Mouse (Mus musculus): ENCODE data around the gene Sec1. TPM values are rescaled to one million over a fixed set of nuclear protein-coding genes. Genes with fewer than 3 reads are reported as not detected.

Sec1 gene
- polyA plus RNA-seq, 1 experiment from 2014 or later = 0.34 TPM

- no peak overlapping the region for H3K9ac ChIP-seq
- 71% methylated on average over 17 of the region's 17 CpGs for WGBS
- ATAC-seq (replicated peaks) = no peak
- peaks cover 32% of the 10 kb centered on the region for H3K4me1 ChIP-seq
- H3K36me3 ChIP-seq (replicated peaks) = peaks cover 2% of the 10 kb centered on the region; the same call in 1 of the 2 replicates
- H3K9me3 ChIP-seq = no peaks in the 10 kb centered on the region
- no peak overlapping the region for H3K4me3 ChIP-seq
- no peak overlapping the region for H3K27ac ChIP-seq
- no peaks in the 10 kb centered on the region; the same call in 1 of the 2 replicates for H3K27me3 ChIP-seq (replicated peaks)
- no peak overlapping the region for H3K4me2 ChIP-seq
These were observed 52.7 kb downstream of the Sec1 start for GRCm38 (mm10) chr7:45641391-45642040.

GRCm38 (mm10) chr7:45640191-45640957 lies 53.8 kb downstream of the Sec1 start:
- Histone ChIP-seq H3K27me3 (replicated peaks) (no peaks in the 10 kb centered on the region; the same call in 1 of the 2 replicates), H3K4me1 (peaks cover 32% of the 10 kb centered on the region), H3K4me2 (no peak overlapping the region), H3K4me3 (no peak overlapping the region), H3K9me3 (no peaks in the 10 kb centered on the region), H3K36me3 (replicated peaks) (peaks cover 8% of the 10 kb centered on the region; the same call in 1 of the 2 replicates), H3K27ac (no peak overlapping the region), H3K9ac (no peak overlapping the region)
- WGBS = 74% methylated on average over 19 of the region's 19 CpGs
- ATAC-seq (replicated peaks) = no peak

GRCm38 (mm10) chr7:45639561-45640027 lies 54.6 kb downstream of the Sec1 start, which contains the start of gene Mamstr:
TSS of gene Mamstr (plus strand) at chr7:45639977.
- Histone ChIP-seq H3K27ac (no peak within 1 kb of the TSS), H3K4me2 (no peak within 1 kb of the TSS), H3K9ac (no peak within 1 kb of the TSS), H3K4me3 (no peak within 1 kb of the TSS), H3K27me3 (replicated peaks) (no peaks in the 10 kb centered on the region; the same call in 1 of the 2 replicates), H3K36me3 (replicated peaks) (peaks cover 8% of the 10 kb centered on the region; the same call in 1 of the 2 replicates), H3K4me1 (peaks cover 27% of the 10 kb centered on the region), H3K9me3 (no peaks in the 10 kb centered on the region)
- no peak for ATAC-seq (replicated peaks)
- 23% methylated on average over 19 of the region's 19 CpGs for WGBS

GRCm38 (mm10) chr7:45638623-45639401 lies 55.4 kb downstream of the Sec1 start:
- Histone ChIP-seq H3K4me3 (peak overlapping the region; percentile 35), H3K4me1 (peaks cover 20% of the 10 kb centered on the region), H3K4me2 (peak overlapping the region; percentile 56), H3K9me3 (no peaks in the 10 kb centered on the region), H3K27ac (peak overlapping the region; percentile 60), H3K36me3 (replicated peaks) (peaks cover 8% of the 10 kb centered on the region; the same call in 1 of the 2 replicates), H3K9ac (no peak overlapping the region), H3K27me3 (replicated peaks) (no peaks in the 10 kb centered on the region; the same call in 1 of the 2 replicates)
- ATAC-seq (replicated peaks) = peak; percentile 90
- WGBS = 18% methylated on average over 29 of the region's 29 CpGs

GRCm38 (mm10) chr7:45637710-45638109 lies 56.5 kb downstream of the Sec1 start:
- no peak overlapping the region; the same call in 1 of the 2 replicates for H3K4me2 ChIP-seq
- H3K4me1 ChIP-seq = peaks cover 15% of the 10 kb centered on the region
- H3K9ac ChIP-seq = no peak overlapping the region
- H3K27ac ChIP-seq = no peak overlapping the region
- ATAC-seq (replicated peaks) = no peak
- peaks cover 8% of the 10 kb centered on the region; the same call in 1 of the 2 replicates for H3K36me3 ChIP-seq (replicated peaks)
- WGBS = 94% methylated on average over 6 of the region's 6 CpGs
- H3K27me3 ChIP-seq (replicated peaks) = peaks cover 6% of the 10 kb centered on the region; the same call in 1 of the 2 replicates
- peak overlapping the region; percentile 35; the same call in 1 of the 2 replicates for H3K4me3 ChIP-seq
- no peaks in the 10 kb centered on the region for H3K9me3 ChIP-seq

GRCm38 (mm10) chr7:45635711-45636688 lies 58.2 kb downstream of the Sec1 start:
- Histone ChIP-seq H3K27ac (no peak overlapping the region), H3K27me3 (replicated peaks) (peaks cover 11% of the 10 kb centered on the region; the same call in 1 of the 2 replicates), H3K9me3 (no peaks in the 10 kb centered on the region), H3K4me1 (peaks cover 16% of the 10 kb centered on the region), H3K36me3 (replicated peaks) (peaks cover 8% of the 10 kb centered on the region; the same call in 1 of the 2 replicates), H3K4me2 (no peak overlapping the region), H3K9ac (no peak overlapping the region), H3K4me3 (no peak overlapping the region)
- WGBS = 85% methylated on average over 15 of the region's 15 CpGs
- ATAC-seq (replicated peaks) = no peak

- H3K27ac ChIP-seq = no peak overlapping the region
- H3K36me3 ChIP-seq (replicated peaks) = peaks cover 8% of the 10 kb centered on the region; the same call in 1 of the 2 replicates
- peaks cover 11% of the 10 kb centered on the region; the same call in 1 of the 2 replicates for H3K27me3 ChIP-seq (replicated peaks)
- H3K9ac ChIP-seq = no peak overlapping the region
- peaks cover 18% of the 10 kb centered on the region for H3K4me1 ChIP-seq
- WGBS = 93% methylated on average over 11 of the region's 11 CpGs
- no peak overlapping the region for H3K4me2 ChIP-seq
- no peak overlapping the region for H3K4me3 ChIP-seq
- ATAC-seq (replicated peaks) = no peak
- H3K9me3 ChIP-seq = no peaks in the 10 kb centered on the region
These were observed 59.1 kb downstream of the Sec1 start for GRCm38 (mm10) chr7:45634946-45635681.

- 18% methylated on average over 35 of the region's 35 CpGs for WGBS
- no peak for ATAC-seq (replicated peaks)
- H3K36me3 ChIP-seq (replicated peaks) = peaks cover 8% of the 10 kb centered on the region; the same call in 1 of the 2 replicates
These were observed 61.7 kb downstream of the Sec1 start for GRCm38 (mm10) chr7:45632499-45632898.

GRCm38 (mm10) chr7:45630064-45630907 lies 63.9 kb downstream of the Sec1 start:
- no peak for ATAC-seq (replicated peaks)
- no peak overlapping the region for H3K27ac ChIP-seq
- 66% methylated on average over 23 of the region's 23 CpGs for WGBS

More at GRCm38 (mm10) chr7:45632499-45632898, 61.7 kb downstream of the Sec1 start:
- no peaks in the 10 kb centered on the region for H3K9me3 ChIP-seq
- peaks cover 11% of the 10 kb centered on the region; the same call in 1 of the 2 replicates for H3K27me3 ChIP-seq (replicated peaks)
- peak overlapping the region; percentile 27 for H3K9ac ChIP-seq
- H3K4me2 ChIP-seq = peak overlapping the region; percentile 41
- H3K27ac ChIP-seq = no peak overlapping the region
- peaks cover 15% of the 10 kb centered on the region for H3K4me1 ChIP-seq
- peak overlapping the region; percentile 18 for H3K4me3 ChIP-seq

More at GRCm38 (mm10) chr7:45630064-45630907, 63.9 kb downstream of the Sec1 start:
- H3K36me3 ChIP-seq (replicated peaks) = no peaks in the 10 kb centered on the region
- no peak overlapping the region for H3K9ac ChIP-seq
- no peak overlapping the region for H3K4me3 ChIP-seq
- no peak overlapping the region for H3K4me2 ChIP-seq
- H3K4me1 ChIP-seq = peaks cover 19% of the 10 kb centered on the region
- no peaks in the 10 kb centered on the region for H3K9me3 ChIP-seq
- H3K27me3 ChIP-seq (replicated peaks) = peaks cover 11% of the 10 kb centered on the region

All from midbrain, embryonic 15.5 days (tissue).